Mouse (Mus musculus): Measurements from ENCODE around the gene Olfr288. TPM values are rescaled to one million over a fixed set of nuclear protein-coding genes. Genes with fewer than 3 reads are reported as not detected.

Olfr288 gene
- polyA plus RNA-seq, 1 experiment from 2014 or later: not detected

GRCm38 (mm10) chr15:98170917-98171316 is 24.4 kb downstream of the Olfr288 start:
- no peaks in the 10 kb centered on the region for H3K9me3 ChIP-seq (ENCODE audit: control insufficient read depth, low read length)
- peaks cover 76% of the 10 kb centered on the region for H3K27me3 ChIP-seq (replicated peaks; ENCODE audit: control insufficient read depth, insufficient read depth, low read length)
- whole genome bisulfite sequencing: 65% methylated on average over 9 of the region's 9 CpGs
- DNase-seq (ENCODE audit: low spot score): no peak
- H3K36me3 ChIP-seq (ENCODE audit: control insufficient read depth, insufficient read depth, low read length): no peaks in the 10 kb centered on the region
- H3K4me3 ChIP-seq (ENCODE audit: low read depth, low read length): no peak overlapping the region
- no peaks in the 10 kb centered on the region; the same call in 1 of the 2 replicates for H3K4me1 ChIP-seq (replicated peaks; ENCODE audit: control insufficient read depth, insufficient read depth, low read length)
- no peak overlapping the region for H3K4me2 ChIP-seq (ENCODE audit: low read length)
- no peak overlapping the region for H3K9ac ChIP-seq (ENCODE audit: low read length)
- H3K27ac ChIP-seq (ENCODE audit: low read depth): no peak overlapping the region
- no peak for ATAC-seq (replicated peaks; ENCODE audit: low FRiP score, low TSS enrichment, low read depth)

GRCm38 (mm10) chr15:98170365-98170764 is 25.0 kb downstream of the Olfr288 start:
- no peak overlapping the region for H3K4me3 ChIP-seq (ENCODE audit: low read depth, low read length)
- no peaks in the 10 kb centered on the region for H3K36me3 ChIP-seq (ENCODE audit: control insufficient read depth, insufficient read depth, low read length)
- DNase-seq (ENCODE audit: low spot score): no peak
- no peak for ATAC-seq (replicated peaks; ENCODE audit: low FRiP score, low TSS enrichment, low read depth)
- H3K9me3 ChIP-seq (ENCODE audit: control insufficient read depth, low read length): no peaks in the 10 kb centered on the region
- whole genome bisulfite sequencing: 40% methylated on average over 7 of the region's 7 CpGs
- H3K27ac ChIP-seq (ENCODE audit: low read depth): no peak overlapping the region
- no peaks in the 10 kb centered on the region; the same call in 1 of the 2 replicates for H3K4me1 ChIP-seq (replicated peaks; ENCODE audit: control insufficient read depth, insufficient read depth, low read length)
- H3K27me3 ChIP-seq (replicated peaks; ENCODE audit: control insufficient read depth, insufficient read depth, low read length): peaks cover 77% of the 10 kb centered on the region
- no peak overlapping the region for H3K9ac ChIP-seq (ENCODE audit: low read length)
- no peak overlapping the region for H3K4me2 ChIP-seq (ENCODE audit: low read length)

- ATAC-seq (replicated peaks; ENCODE audit: low FRiP score, low TSS enrichment, low read depth): no peak
- Histone ChIP-seq H3K27ac (ENCODE audit: low read depth) (no peak overlapping the region), H3K4me1 (replicated peaks; ENCODE audit: control insufficient read depth, insufficient read depth, low read length) (no peaks in the 10 kb centered on the region; the same call in 1 of the 2 replicates), H3K9ac (ENCODE audit: low read length) (no peak overlapping the region), H3K4me2 (ENCODE audit: low read length) (no peak overlapping the region), H3K27me3 (replicated peaks; ENCODE audit: control insufficient read depth, insufficient read depth, low read length) (peaks cover 75% of the 10 kb centered on the region), H3K4me3 (ENCODE audit: low read depth, low read length) (no peak overlapping the region), H3K36me3 (ENCODE audit: control insufficient read depth, insufficient read depth, low read length) (no peaks in the 10 kb centered on the region), H3K9me3 (ENCODE audit: control insufficient read depth, low read length) (no peaks in the 10 kb centered on the region)
- 6% methylated on average over 19 of the region's 19 CpGs for WGBS
- DNase-seq (ENCODE audit: low spot score): no peak
These were observed 26.7 kb downstream of the Olfr288 start for GRCm38 (mm10) chr15:98168622-98169004.

- Histone ChIP-seq H3K27me3 (replicated peaks; ENCODE audit: control insufficient read depth, insufficient read depth, low read length) (peaks cover 73% of the 10 kb centered on the region), H3K4me2 (ENCODE audit: low read length) (peak overlapping the region; percentile 49), H3K36me3 (ENCODE audit: control insufficient read depth, insufficient read depth, low read length) (no peaks in the 10 kb centered on the region), H3K9ac (ENCODE audit: low read length) (no peak overlapping the region), H3K4me1 (replicated peaks; ENCODE audit: control insufficient read depth, insufficient read depth, low read length) (no peaks in the 10 kb centered on the region; the same call in 1 of the 2 replicates), H3K27ac (ENCODE audit: low read depth) (no peak overlapping the region), H3K4me3 (ENCODE audit: low read depth, low read length) (peak overlapping the region; percentile 31), H3K9me3 (ENCODE audit: control insufficient read depth, low read length) (no peaks in the 10 kb centered on the region)
- 1% methylated on average over 69 of the region's 69 CpGs for WGBS
- ATAC-seq (replicated peaks; ENCODE audit: low FRiP score, low TSS enrichment, low read depth) (peak; percentile 83), DNase-seq (ENCODE audit: low spot score) (peak; percentile 77)
These were observed 27.4 kb downstream of the Olfr288 start for GRCm38 (mm10) chr15:98167645-98168621.

GRCm38 (mm10) chr15:98166963-98167644 is 28.2 kb downstream of the Olfr288 start, which contains the start of gene Ccdc184:
Ccdc184 (plus strand) TSS chr15:98167158.
- no peak for DNase-seq (ENCODE audit: low spot score)
- Histone ChIP-seq H3K27me3 (replicated peaks; ENCODE audit: control insufficient read depth, insufficient read depth, low read length) (peaks cover 66% of the 10 kb centered on the region), H3K9ac (ENCODE audit: low read length) (no peak within 1 kb of the TSS), H3K9me3 (ENCODE audit: control insufficient read depth, low read length) (no peaks in the 10 kb centered on the region), H3K4me2 (ENCODE audit: low read length) (peak within 1 kb of the TSS; percentile 49), H3K4me1 (replicated peaks; ENCODE audit: control insufficient read depth, insufficient read depth, low read length) (no peaks in the 10 kb centered on the region; the same call in 1 of the 2 replicates), H3K27ac (ENCODE audit: low read depth) (no peak within 1 kb of the TSS), H3K36me3 (ENCODE audit: control insufficient read depth, insufficient read depth, low read length) (no peaks in the 10 kb centered on the region), H3K4me3 (ENCODE audit: low read depth, low read length) (peak within 1 kb of the TSS; percentile 31)
- WGBS: 2% methylated on average over 16 of the region's 18 CpGs
- ATAC-seq (replicated peaks; ENCODE audit: low FRiP score, low TSS enrichment, low read depth): no peak; the same call in 1 of the 2 replicates

GRCm38 (mm10) chr15:98165525-98165924 is 29.8 kb downstream of the Olfr288 start, which contains the start of gene Asb8:
Asb8 (minus strand) TSS chr15:98165625.
- 85% methylated on average over 5 of the region's 5 CpGs for WGBS
- Histone ChIP-seq H3K9me3 (ENCODE audit: control insufficient read depth, low read length) (no peaks in the 10 kb centered on the region), H3K27ac (ENCODE audit: low read depth) (no peak within 1 kb of the TSS), H3K27me3 (replicated peaks; ENCODE audit: control insufficient read depth, insufficient read depth, low read length) (peaks cover 53% of the 10 kb centered on the region), H3K4me1 (replicated peaks; ENCODE audit: control insufficient read depth, insufficient read depth, low read length) (no peaks in the 10 kb centered on the region; the same call in 1 of the 2 replicates), H3K4me2 (ENCODE audit: low read length) (no peak within 1 kb of the TSS), H3K36me3 (ENCODE audit: control insufficient read depth, insufficient read depth, low read length) (no peaks in the 10 kb centered on the region), H3K9ac (ENCODE audit: low read length) (no peak within 1 kb of the TSS), H3K4me3 (ENCODE audit: low read depth, low read length) (no peak within 1 kb of the TSS)
- DNase-seq (ENCODE audit: low spot score): no peak
- ATAC-seq (replicated peaks; ENCODE audit: low FRiP score, low TSS enrichment, low read depth): no peak

- no peak for DNase-seq (ENCODE audit: low spot score)
- no peak overlapping the region for H3K9ac ChIP-seq (ENCODE audit: low read length)
- no peak for ATAC-seq (replicated peaks; ENCODE audit: low FRiP score, low TSS enrichment, low read depth)
- no peak overlapping the region for H3K4me3 ChIP-seq (ENCODE audit: low read depth, low read length)
- no peaks in the 10 kb centered on the region for H3K36me3 ChIP-seq (ENCODE audit: control insufficient read depth, insufficient read depth, low read length)
- H3K4me2 ChIP-seq (ENCODE audit: low read length): no peak overlapping the region
- peaks cover 24% of the 10 kb centered on the region for H3K27me3 ChIP-seq (replicated peaks; ENCODE audit: control insufficient read depth, insufficient read depth, low read length)
- no peak overlapping the region for H3K27ac ChIP-seq (ENCODE audit: low read depth)
- no peaks in the 10 kb centered on the region for H3K4me1 ChIP-seq (replicated peaks; ENCODE audit: control insufficient read depth, insufficient read depth, low read length)
- WGBS: 59% methylated on average over 4 of the region's 4 CpGs
- H3K9me3 ChIP-seq (ENCODE audit: control insufficient read depth, low read length): no peaks in the 10 kb centered on the region
These were observed 32.8 kb downstream of the Olfr288 start for GRCm38 (mm10) chr15:98162561-98162960.

GRCm38 (mm10) chr15:98161026-98161805 is 34.1 kb downstream of the Olfr288 start:
- WGBS: 77% methylated on average over 19 of the region's 19 CpGs
- peaks cover 10% of the 10 kb centered on the region for H3K27me3 ChIP-seq (replicated peaks; ENCODE audit: control insufficient read depth, insufficient read depth, low read length)
- H3K9ac ChIP-seq (ENCODE audit: low read length): no peak overlapping the region
- H3K36me3 ChIP-seq (ENCODE audit: control insufficient read depth, insufficient read depth, low read length): no peaks in the 10 kb centered on the region
- H3K4me3 ChIP-seq (ENCODE audit: low read depth, low read length): no peak overlapping the region
- no peaks in the 10 kb centered on the region for H3K9me3 ChIP-seq (ENCODE audit: control insufficient read depth, low read length)
- ATAC-seq (replicated peaks; ENCODE audit: low FRiP score, low TSS enrichment, low read depth) (no peak), DNase-seq (ENCODE audit: low spot score) (no peak)
- no peaks in the 10 kb centered on the region for H3K4me1 ChIP-seq (replicated peaks; ENCODE audit: control insufficient read depth, insufficient read depth, low read length)
- H3K27ac ChIP-seq (ENCODE audit: low read depth): no peak overlapping the region
- no peak overlapping the region for H3K4me2 ChIP-seq (ENCODE audit: low read length)
